Mouse (Mus musculus) midbrain, embryonic 11.5 days (tissue): Measurements from ENCODE around the gene Hoxc6. TPM values are rescaled to one million over a fixed set of nuclear protein-coding genes. Genes with fewer than 3 reads are reported as not detected.

Experiments used
- ATAC-seq: fragments of 200-750 bp; cut with Nextera tagmentation; 2 replicates; pipeline ENCODE4 v1.8.0; 2017; ENCODE audit warnings: moderate TSS enrichment, moderate library complexity; ENCODE audit not compliant: low FRiP score
- DNase-seq: peaks from one replicate; pipeline ENCODE4 v3.0.0; 2015; ENCODE audit warnings: low spot score; ENCODE audit errors: missing footprints
- H3K27ac ChIP-seq: fragments of 300-500 bp; sonication (generic); 2 replicates; pipeline ENCODE4 v1.5.1; 2014; ENCODE audit warnings: low read depth, low read length
- H3K27me3 ChIP-seq: fragments of 300-500 bp; sonication (generic); 2 replicates; pipeline ENCODE4 v1.6.1; 2014; ENCODE audit warnings: mild to moderate bottlenecking, low read length, moderate library complexity, mixed read lengths; ENCODE audit not compliant: control insufficient read depth, insufficient read depth
- H3K36me3 ChIP-seq: fragments of 300-500 bp; sonication (generic); 2 replicates; pipeline ENCODE4 v1.6.1; 2014; ENCODE audit warnings: mild to moderate bottlenecking, low read length, moderate library complexity, mixed read lengths; ENCODE audit not compliant: control insufficient read depth, insufficient read depth
- H3K4me1 ChIP-seq: fragments of 300-500 bp; sonication (generic); 2 replicates; pipeline ENCODE4 v1.6.1; 2014; ENCODE audit warnings: low read length; ENCODE audit not compliant: control insufficient read depth, insufficient read depth
- H3K4me2 ChIP-seq: fragments of 300-500 bp; sonication (generic); 2 replicates; pipeline ENCODE4 v1.6.1; 2014; ENCODE audit warnings: mild to moderate bottlenecking, moderate library complexity
- H3K4me3 ChIP-seq: fragments of 300-500 bp; sonication (generic); 2 replicates; pipeline ENCODE4 v1.5.1; 2014; ENCODE audit warnings: low read depth, low read length
- H3K9ac ChIP-seq: fragments of 300-500 bp; sonication (generic); 2 replicates; pipeline ENCODE4 v1.6.1; 2014; ENCODE audit warnings: low read length
- H3K9me3 ChIP-seq: fragments of 300-500 bp; sonication (generic); 2 replicates; pipeline ENCODE4 v1.6.1; 2016; ENCODE audit warnings: low read length; ENCODE audit not compliant: control insufficient read depth
- WGBS: fragments of 180-500 bp; shearing (Covaris S2); extraction: QIAGEN DNeasy Blood & Tissue Kit; methylation state at CpG from one replicate; pipeline ENCODE4 v1.1.7; 2014; 5-methylcytosine and 5-hydroxymethylcytosine counted together
- polyA plus RNA-seq: library from polyadenylated mRNA; unstranded; fragments of >200 nt; fragmentation: Nextera tagmentation; extraction: Ambion mirVana; gene quantifications from 2 replicates; pipeline ENCODE4 v1.2.1, GENCODE M21; 2014

Gene Hoxc6
- polyA plus RNA-seq, 1 experiment from 2014 or later: not detected

DNA sequence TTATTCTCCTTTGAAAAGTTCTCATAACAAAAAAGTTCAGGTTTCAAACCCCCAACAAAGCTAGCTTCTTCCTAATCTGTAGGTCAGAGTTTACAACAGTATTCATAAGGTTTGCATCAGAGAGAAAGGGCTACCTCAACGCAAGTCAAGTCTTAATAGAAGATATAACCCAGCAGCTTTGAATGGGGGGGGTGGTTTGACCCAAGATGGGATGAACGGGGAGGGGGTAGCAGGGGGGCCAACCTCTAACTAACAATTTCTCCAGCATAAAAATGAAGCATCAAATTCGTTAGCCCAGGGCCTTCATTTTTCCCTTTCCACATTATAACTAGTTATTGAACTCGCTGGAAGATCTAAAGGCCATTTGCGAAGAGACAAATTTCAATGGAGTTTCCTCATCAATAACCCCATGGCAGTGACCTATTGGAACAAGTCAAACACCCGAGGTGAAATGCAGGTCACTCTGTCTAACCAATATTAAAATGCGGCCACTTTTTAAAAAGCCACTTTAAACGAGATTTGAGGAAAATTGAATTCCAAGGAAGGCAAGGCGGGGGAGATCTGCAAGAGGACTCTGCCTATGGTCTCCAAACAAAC is 31.0 kb downstream of the Hoxc6 start:
- Histone ChIP-seq H3K4me1 (no peaks in the 10 kb centered on the region), H3K4me3 (no peak overlapping the region), H3K9ac (no peak overlapping the region), H3K27me3 (peaks cover 98% of the 10 kb centered on the region), H3K36me3 (no peaks in the 10 kb centered on the region), H3K27ac (no peak overlapping the region), H3K4me2 (no peak overlapping the region), H3K9me3 (no peaks in the 10 kb centered on the region)
- 7% methylated on average over 9 of the region's 9 CpGs for WGBS
- ATAC-seq (no peak), DNase-seq (peak; percentile 92)

DNA sequence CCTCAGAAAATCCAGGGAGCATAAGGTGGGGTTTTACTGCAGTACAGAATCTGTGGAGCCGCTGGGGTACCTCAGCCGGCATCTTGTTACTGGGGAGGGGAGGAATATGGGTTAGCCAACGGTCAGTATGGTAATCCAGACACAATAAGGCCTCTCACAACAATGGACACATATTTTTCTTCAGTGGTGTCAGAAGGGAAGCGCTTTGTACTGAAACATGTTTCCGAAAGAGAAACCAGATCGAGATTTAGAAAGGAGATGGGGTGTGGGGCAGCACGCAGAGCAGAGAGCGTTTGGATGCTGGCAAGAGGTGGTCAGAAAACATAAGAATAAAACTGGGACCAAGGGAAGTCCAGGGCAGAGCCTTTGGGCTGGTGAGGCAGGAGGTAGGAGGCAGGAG is 32.1 kb downstream of the Hoxc6 start:
- DNase-seq (peak; percentile 90), ATAC-seq (no peak)
- under 1% methylated on average over 8 of the region's 8 CpGs for WGBS
- Histone ChIP-seq H3K4me1 (no peaks in the 10 kb centered on the region), H3K9ac (no peak overlapping the region), H3K27ac (no peak overlapping the region), H3K27me3 (peaks cover 98% of the 10 kb centered on the region), H3K4me2 (no peak overlapping the region), H3K36me3 (no peaks in the 10 kb centered on the region), H3K9me3 (no peaks in the 10 kb centered on the region), H3K4me3 (no peak overlapping the region)

GRCm38 (mm10) chr15:103032167-103032566 is 34.1 kb downstream of the Hoxc6 start:
- Histone ChIP-seq H3K4me3 (no peak overlapping the region), H3K4me2 (no peak overlapping the region), H3K4me1 (no peaks in the 10 kb centered on the region), H3K36me3 (no peaks in the 10 kb centered on the region), H3K9me3 (no peaks in the 10 kb centered on the region), H3K27me3 (peaks cover 98% of the 10 kb centered on the region), H3K27ac (no peak overlapping the region), H3K9ac (no peak overlapping the region)
- WGBS: no CpG with 5 or more reads among the region's 3 CpGs
- peak; percentile 84 for DNase-seq
- ATAC-seq: no peak

DNA sequence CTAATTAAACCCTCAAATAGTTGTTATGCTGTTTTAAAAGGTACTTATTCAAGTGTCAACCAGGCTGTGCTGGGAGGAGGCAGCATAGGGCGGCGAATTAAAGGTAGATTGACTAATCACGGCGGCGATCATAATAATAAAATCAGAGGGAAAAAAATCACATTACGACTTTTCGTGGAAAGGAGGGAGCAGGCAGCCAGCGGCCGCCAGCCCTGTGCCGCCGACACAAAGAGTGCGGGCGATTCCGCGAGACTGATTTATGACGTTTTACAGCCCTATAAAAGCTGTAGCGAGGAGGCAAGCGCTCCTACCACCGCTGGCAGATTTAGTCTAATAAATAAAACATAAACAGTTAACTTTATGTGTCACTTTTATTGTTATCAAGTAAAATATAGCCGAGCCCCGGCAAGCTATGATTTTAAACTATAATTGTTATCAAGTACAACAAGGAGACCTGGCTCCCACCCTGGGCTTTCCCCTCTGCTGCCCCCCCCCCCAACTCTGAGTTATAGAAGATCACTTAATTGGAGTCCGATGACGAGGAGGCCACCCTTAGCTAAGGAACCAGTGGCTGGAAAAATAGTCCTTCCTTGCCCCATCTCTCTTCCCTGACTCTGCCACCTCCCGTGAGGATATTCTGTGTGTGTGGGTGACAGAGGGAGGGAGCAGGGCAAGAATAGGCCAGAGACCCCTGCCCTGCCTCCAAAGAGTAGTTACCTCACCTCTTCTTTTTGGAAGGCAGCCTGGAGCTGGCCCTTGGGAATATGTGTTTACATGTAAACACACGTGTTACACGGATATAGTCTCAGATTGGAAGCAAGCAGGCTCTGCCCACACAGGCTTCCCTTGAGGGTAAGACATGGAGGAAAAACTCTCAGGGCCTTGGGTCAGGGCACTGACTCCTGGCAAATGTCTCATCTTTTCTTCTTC is 34.9 kb downstream of the Hoxc6 start:
- no peak for ATAC-seq
- DNase-seq: peak; percentile 89
- no peaks in the 10 kb centered on the region for H3K36me3 ChIP-seq
- no peak overlapping the region for H3K4me3 ChIP-seq
- no peaks in the 10 kb centered on the region for H3K4me1 ChIP-seq
- WGBS: 1% methylated on average over 26 of the region's 26 CpGs
- H3K4me2 ChIP-seq: no peak overlapping the region
- no peak overlapping the region for H3K9ac ChIP-seq
- no peak overlapping the region for H3K27ac ChIP-seq
- peaks cover 98% of the 10 kb centered on the region for H3K27me3 ChIP-seq
- H3K9me3 ChIP-seq: no peaks in the 10 kb centered on the region

DNA sequence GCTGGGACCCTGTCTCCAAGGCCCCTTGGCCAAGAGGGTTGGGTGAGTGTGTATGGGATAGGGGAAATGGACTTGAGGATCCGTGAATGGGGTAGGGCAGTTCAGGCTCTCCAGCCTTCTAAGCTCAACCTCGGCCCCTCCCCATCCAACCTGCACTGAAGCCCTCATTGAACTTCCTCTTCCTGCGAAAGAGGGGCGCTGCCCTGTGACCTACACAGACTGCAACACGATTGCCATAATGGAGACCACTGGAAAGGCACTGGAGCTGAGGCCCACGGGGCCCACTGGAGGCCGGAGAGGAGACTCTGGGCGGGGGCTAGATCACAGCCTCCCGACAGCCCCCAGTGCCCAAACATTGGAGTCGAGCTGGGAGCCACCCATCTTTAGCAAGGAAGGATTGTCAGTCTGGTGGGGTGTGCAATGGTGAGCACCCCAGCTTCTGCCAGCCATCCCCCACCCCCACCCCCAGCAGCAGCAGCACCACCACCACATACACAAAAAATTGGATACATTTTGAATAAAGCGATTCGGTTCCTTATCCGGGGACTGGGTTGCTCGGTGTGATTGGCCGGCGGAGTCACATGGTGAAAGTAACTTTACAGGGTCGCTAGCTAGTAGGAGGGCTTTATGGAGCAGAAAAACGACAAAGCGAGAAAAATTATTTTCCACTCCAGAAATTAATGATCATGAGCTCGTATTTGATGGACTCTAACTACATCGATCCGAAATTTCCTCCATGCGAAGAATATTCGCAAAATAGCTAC is 36.2 kb downstream of the Hoxc6 start:
- no peaks in the 10 kb centered on the region for H3K36me3 ChIP-seq
- peaks cover 98% of the 10 kb centered on the region for H3K27me3 ChIP-seq
- no peak for ATAC-seq
- H3K27ac ChIP-seq: no peak overlapping the region
- no peak overlapping the region for H3K4me3 ChIP-seq
- under 1% methylated on average over 24 of the region's 24 CpGs for whole genome bisulfite sequencing
- peak; percentile 88 for DNase-seq
- no peaks in the 10 kb centered on the region for H3K9me3 ChIP-seq
- no peak overlapping the region for H3K4me2 ChIP-seq
- no peaks in the 10 kb centered on the region for H3K4me1 ChIP-seq
- H3K9ac ChIP-seq: no peak overlapping the region

GRCm38 (mm10) chr15:103034807-103035547 is 36.9 kb downstream of the Hoxc6 start:
- WGBS: 2% methylated on average over 34 of the region's 34 CpGs
- peak; percentile 96 for DNase-seq
- Histone ChIP-seq H3K9ac (no peak overlapping the region), H3K4me2 (no peak overlapping the region), H3K36me3 (no peaks in the 10 kb centered on the region), H3K9me3 (no peaks in the 10 kb centered on the region), H3K27ac (no peak overlapping the region), H3K4me3 (no peak overlapping the region), H3K27me3 (peaks cover 98% of the 10 kb centered on the region), H3K4me1 (no peaks in the 10 kb centered on the region)
- no peak for ATAC-seq

- peak; percentile 92 for DNase-seq
- H3K9me3 ChIP-seq: no peaks in the 10 kb centered on the region
- no peak overlapping the region for H3K4me2 ChIP-seq
- no peak overlapping the region for H3K9ac ChIP-seq
- no peak for ATAC-seq
- H3K27me3 ChIP-seq: peaks cover 98% of the 10 kb centered on the region
- no peak overlapping the region for H3K27ac ChIP-seq
- no peaks in the 10 kb centered on the region for H3K36me3 ChIP-seq
- WGBS: 1% methylated on average over 14 of the region's 14 CpGs
- no peaks in the 10 kb centered on the region for H3K4me1 ChIP-seq
- H3K4me3 ChIP-seq: no peak overlapping the region
Measured at GRCm38 (mm10) chr15:103035548-103035881, 37.5 kb downstream of the Hoxc6 start.

DNA sequence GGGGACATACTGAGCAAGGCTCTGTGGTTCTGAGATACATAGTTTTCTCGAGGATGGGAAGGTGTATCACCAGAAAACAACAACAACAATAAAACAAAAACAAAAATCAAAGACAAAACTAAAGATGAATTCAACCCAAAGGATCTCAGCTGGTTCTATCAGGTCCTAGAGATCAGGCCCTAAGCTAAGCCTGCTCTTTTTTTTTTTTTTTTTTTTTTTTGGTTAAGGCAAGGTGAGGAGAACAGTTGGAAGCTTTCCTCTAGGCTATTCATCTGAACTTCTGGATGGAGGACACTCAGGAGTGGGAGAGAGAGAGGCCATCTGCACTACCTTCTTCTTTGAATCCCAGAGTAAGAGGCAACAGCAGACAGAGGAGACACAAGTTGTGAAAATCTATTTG is 39.5 kb downstream of the Hoxc6 start:
- H3K9ac ChIP-seq: no peak overlapping the region
- no peak overlapping the region for H3K4me3 ChIP-seq
- no peak for ATAC-seq
- no peak for DNase-seq
- H3K4me2 ChIP-seq: no peak overlapping the region
- no peak overlapping the region for H3K27ac ChIP-seq
- H3K4me1 ChIP-seq: no peaks in the 10 kb centered on the region
- peaks cover 100% of the 10 kb centered on the region for H3K27me3 ChIP-seq
- H3K36me3 ChIP-seq: no peaks in the 10 kb centered on the region
- 21% methylated on average over 1 of the region's 1 CpGs for WGBS
- H3K9me3 ChIP-seq: no peaks in the 10 kb centered on the region
